Comparison of ENCODE assay signal across 16 mouse cellular contexts in genomic region chr6:117140907-117141306, GRCm38 (mm10).
"Had no signal": no experiment of that assay in that cellular context is flagged by ENCODE, and none has a peak within 500 bp of the region (broad histone marks: within the 10 kb centered on the region; RNA-seq: fewer than 3 reads in every experiment).

No protein-coding gene starts in this region.

- DNase-seq: gastrocnemius, postnatal 14 days; heart, adult 18-20 months; heart, postnatal 10 days; heart, postnatal 4 days; kidney, adult 18-20 months; kidney, adult 8-10 months; kidney, postnatal 10 days; kidney, postnatal 25 days; kidney, postnatal 4 days; left cerebral cortex, postnatal 4 days; liver; liver, embryonic 13.5 days had no signal

- ATAC-seq: hindbrain, embryonic 16.5 days; inflammation-experienced regulatory T-cells, adult 6 months; intestine, embryonic 15.5 days; intestine, postnatal 0 days had no signal
